Mouse (Mus musculus): Measurements from ENCODE around the gene Dab1. TPM values are rescaled to one million over a fixed set of nuclear protein-coding genes. Genes with fewer than 3 reads are reported as not detected.

The Dab1 gene
- polyA plus RNA-seq, 1 experiment, result 1.5 TPM

DNA sequence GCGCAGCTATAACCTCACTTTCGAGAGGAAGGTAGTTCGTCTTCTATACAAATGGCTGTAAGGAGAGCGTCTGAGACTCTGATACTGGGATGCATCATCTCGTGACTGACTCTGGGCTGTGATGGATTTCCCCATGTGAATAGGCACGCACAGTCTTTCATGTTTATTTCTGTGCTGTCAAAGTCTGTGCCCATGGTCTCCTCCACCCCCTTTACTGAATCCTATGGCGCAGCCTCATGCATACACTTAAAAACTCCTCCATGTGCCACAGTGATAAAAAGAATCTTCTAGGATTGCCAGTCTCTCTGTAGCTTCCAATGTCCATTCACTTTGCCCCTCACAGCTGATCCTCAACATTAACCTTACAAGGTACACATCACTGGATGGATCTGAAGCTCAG is 1009.5 kb downstream of the Dab1 start:
- 88% methylated on average over 7 of the region's 7 CpGs for WGBS

DNA sequence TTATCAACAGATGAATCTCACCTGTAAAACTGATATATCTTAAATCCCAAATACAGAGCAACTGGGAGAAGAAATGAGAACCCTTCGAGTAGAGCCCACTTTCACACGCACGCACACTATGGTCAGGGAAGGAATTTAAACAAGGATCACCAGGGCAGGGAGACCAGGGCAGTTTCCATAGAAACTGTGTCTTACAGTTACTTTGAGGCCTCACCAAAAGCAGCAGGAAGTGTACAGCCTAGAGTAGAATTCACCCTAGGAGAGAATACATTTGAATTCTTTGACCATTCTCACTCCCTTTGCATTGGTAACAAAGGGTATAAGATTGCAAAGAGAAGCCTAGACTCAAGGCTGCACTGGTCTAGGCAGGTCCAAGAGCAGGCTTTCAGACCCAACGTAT is 1017.9 kb downstream of the Dab1 start:
- WGBS, result 87% methylated on average over 4 of the region's 4 CpGs
- TF ChIP-seq CTCF (IDR thresholded peaks at IDR 0.05; ENCODE audit: control insufficient read depth, insufficient read depth, low read length) (no peak), POLR2A (IDR thresholded peaks at IDR 0.05; ENCODE audit: borderline replicate concordance, control insufficient read depth, low read depth, low read length) (no peak)
- no peaks in the 10 kb centered on the region for H3K4me1 ChIP-seq (ENCODE audit: control insufficient read depth, insufficient read depth, low read length)

More for the DNA sequence above, 1009.5 kb downstream of the Dab1 start:
- no peak overlapping the region for H3K27ac ChIP-seq (ENCODE audit: control insufficient read depth, insufficient read depth, low read depth, low read length, poor library complexity)
- TF ChIP-seq POLR2A (IDR thresholded peaks at IDR 0.05; ENCODE audit: borderline replicate concordance, control insufficient read depth, low read depth, low read length), result no peak
- TF ChIP-seq CTCF (IDR thresholded peaks at IDR 0.05; ENCODE audit: control insufficient read depth, insufficient read depth, low read length), result no peak
- H3K4me3 ChIP-seq (replicated peaks; ENCODE audit: control insufficient read depth, low read depth, low read length), result no peak overlapping the region
- no peaks in the 10 kb centered on the region for H3K4me1 ChIP-seq (ENCODE audit: control insufficient read depth, insufficient read depth, low read length)

DNA sequence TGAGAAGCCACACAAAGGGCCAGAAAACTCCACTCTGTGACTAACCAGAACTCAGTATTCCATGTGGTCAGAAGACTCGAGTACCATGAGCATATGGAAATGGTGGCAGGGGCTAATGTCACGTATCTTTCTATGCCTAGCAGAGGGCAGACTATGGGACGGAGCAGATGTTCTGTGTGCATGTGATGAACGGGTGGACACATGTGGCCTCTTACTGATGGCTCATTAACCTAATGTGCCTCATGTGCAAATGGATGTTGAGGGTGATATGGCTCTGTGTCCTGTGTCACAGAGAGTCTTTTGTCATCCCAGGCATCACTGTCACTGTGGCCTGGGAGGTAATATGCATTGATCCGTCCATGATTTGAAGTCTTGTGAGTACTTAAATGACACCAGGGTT is 1021.5 kb downstream of the Dab1 start:
- 86% methylated on average over 5 of the region's 5 CpGs for WGBS
- no peaks in the 10 kb centered on the region for H3K4me1 ChIP-seq (ENCODE audit: control insufficient read depth, insufficient read depth, low read length)
- TF ChIP-seq CTCF (IDR thresholded peaks at IDR 0.05; ENCODE audit: control insufficient read depth, insufficient read depth, low read length) (no peak), POLR2A (IDR thresholded peaks at IDR 0.05; ENCODE audit: borderline replicate concordance, control insufficient read depth, low read depth, low read length) (no peak)

More for the DNA sequence above, 1017.9 kb downstream of the Dab1 start:
- Histone ChIP-seq H3K27ac (ENCODE audit: control insufficient read depth, insufficient read depth, low read depth, low read length, poor library complexity) (no peak overlapping the region), H3K4me3 (replicated peaks; ENCODE audit: control insufficient read depth, low read depth, low read length) (no peak overlapping the region)

GRCm38 (mm10) chr4:104642761-104643469 is 1023.8 kb downstream of the Dab1 start:
- WGBS, result 82% methylated on average over 8 of the region's 8 CpGs
- Histone ChIP-seq H3K4me3 (replicated peaks; ENCODE audit: control insufficient read depth, low read depth, low read length) (no peak overlapping the region), H3K4me1 (ENCODE audit: control insufficient read depth, insufficient read depth, low read length) (no peaks in the 10 kb centered on the region), H3K27ac (ENCODE audit: control insufficient read depth, insufficient read depth, low read depth, low read length, poor library complexity) (no peak overlapping the region)
- TF ChIP-seq CTCF (IDR thresholded peaks at IDR 0.05; ENCODE audit: control insufficient read depth, insufficient read depth, low read length) (no peak), POLR2A (IDR thresholded peaks at IDR 0.05; ENCODE audit: borderline replicate concordance, control insufficient read depth, low read depth, low read length) (no peak)

More for the DNA sequence above, 1021.5 kb downstream of the Dab1 start:
- Histone ChIP-seq H3K4me3 (replicated peaks; ENCODE audit: control insufficient read depth, low read depth, low read length) (no peak overlapping the region), H3K27ac (ENCODE audit: control insufficient read depth, insufficient read depth, low read depth, low read length, poor library complexity) (no peak overlapping the region)

DNA sequence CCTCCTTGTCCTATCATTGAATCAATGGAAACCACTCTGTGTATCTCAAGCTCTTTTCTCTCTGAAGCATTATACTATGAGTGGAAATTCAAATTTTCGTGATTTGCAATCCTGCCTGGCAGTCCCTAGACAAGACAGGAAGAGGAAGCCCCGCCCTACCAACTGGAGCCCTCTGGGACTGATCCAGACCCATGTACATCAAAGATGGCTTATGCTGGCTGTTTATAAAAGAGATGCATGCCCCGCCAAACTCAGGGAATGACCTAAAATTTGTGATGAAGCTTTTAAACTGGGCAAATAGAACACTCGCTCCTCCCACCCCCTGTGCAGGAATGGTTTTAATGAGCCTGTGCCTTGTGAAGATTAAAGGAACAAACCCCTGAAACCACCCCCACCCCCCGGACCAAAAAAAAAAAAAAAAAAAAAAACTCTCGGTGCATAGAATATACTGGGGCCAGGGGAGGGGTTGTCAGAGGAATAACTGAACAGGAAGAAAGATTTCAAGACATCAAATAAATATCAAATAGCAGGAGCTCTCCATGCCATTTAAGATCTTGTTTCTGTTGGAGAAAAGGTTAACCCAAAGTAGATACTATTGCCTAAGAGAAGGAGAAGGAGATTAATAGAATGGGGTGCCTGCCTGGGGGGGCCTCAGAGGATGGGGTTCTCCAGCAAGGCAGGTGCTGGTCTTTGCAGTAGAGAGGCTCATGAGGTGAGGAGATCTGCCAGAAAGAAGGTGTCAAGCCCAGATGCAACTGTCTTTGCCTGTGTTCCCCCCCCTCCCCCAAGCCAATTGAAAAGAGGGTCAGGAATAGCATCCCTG is 1024.6 kb downstream of the Dab1 start:
- no peak overlapping the region for H3K4me3 ChIP-seq (replicated peaks; ENCODE audit: control insufficient read depth, low read depth, low read length)
- 59% methylated on average over 6 of the region's 6 CpGs for WGBS

DNA sequence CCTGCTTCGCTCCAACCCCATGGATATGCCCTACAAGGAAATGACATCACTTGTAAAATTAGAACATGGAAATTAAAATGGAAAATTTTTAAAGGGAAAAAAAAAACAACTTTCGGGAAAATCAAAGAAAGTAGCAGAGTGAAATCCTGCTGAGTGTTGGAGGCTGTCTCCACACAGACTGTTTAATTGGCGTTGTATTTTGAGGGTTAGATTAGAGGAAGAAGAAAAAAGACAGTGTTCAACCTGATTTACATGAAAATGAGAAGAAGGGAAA is 1025.1 kb downstream of the Dab1 start:
- Histone ChIP-seq H3K4me3 (replicated peaks; ENCODE audit: control insufficient read depth, low read depth, low read length) (no peak overlapping the region), H3K4me1 (ENCODE audit: control insufficient read depth, insufficient read depth, low read length) (no peaks in the 10 kb centered on the region), H3K27ac (ENCODE audit: control insufficient read depth, insufficient read depth, low read depth, low read length, poor library complexity) (no peak overlapping the region)
- 78% methylated on average over 3 of the region's 3 CpGs for WGBS
- no peak for TF ChIP-seq CTCF (IDR thresholded peaks at IDR 0.05; ENCODE audit: control insufficient read depth, insufficient read depth, low read length)

More for the DNA sequence above, 1024.6 kb downstream of the Dab1 start:
- no peak for TF ChIP-seq CTCF (IDR thresholded peaks at IDR 0.05; ENCODE audit: control insufficient read depth, insufficient read depth, low read length)
- no peak overlapping the region for H3K27ac ChIP-seq (ENCODE audit: control insufficient read depth, insufficient read depth, low read depth, low read length, poor library complexity)
- no peaks in the 10 kb centered on the region for H3K4me1 ChIP-seq (ENCODE audit: control insufficient read depth, insufficient read depth, low read length)

- Histone ChIP-seq H3K27ac (ENCODE audit: control insufficient read depth, insufficient read depth, low read depth, low read length, poor library complexity) (no peak overlapping the region), H3K4me1 (ENCODE audit: control insufficient read depth, insufficient read depth, low read length) (no peaks in the 10 kb centered on the region), H3K4me3 (replicated peaks; ENCODE audit: control insufficient read depth, low read depth, low read length) (no peak overlapping the region)
- TF ChIP-seq CTCF (IDR thresholded peaks at IDR 0.05; ENCODE audit: control insufficient read depth, insufficient read depth, low read length) (no peak), POLR2A (IDR thresholded peaks at IDR 0.05; ENCODE audit: borderline replicate concordance, control insufficient read depth, low read depth, low read length) (no peak)
- 86% methylated on average over 4 of the region's 4 CpGs for WGBS
These were observed 1025.7 kb downstream of the Dab1 start for GRCm38 (mm10) chr4:104644862-104645261.

GRCm38 (mm10) chr4:104651761-104652160 is 1032.6 kb downstream of the Dab1 start:
- TF ChIP-seq CTCF (IDR thresholded peaks at IDR 0.05; ENCODE audit: control insufficient read depth, insufficient read depth, low read length), result no peak
- no peak for TF ChIP-seq POLR2A (IDR thresholded peaks at IDR 0.05; ENCODE audit: borderline replicate concordance, control insufficient read depth, low read depth, low read length)

More at GRCm38 (mm10) chr4:104651761-104652160, 1032.6 kb downstream of the Dab1 start:
- Histone ChIP-seq H3K4me3 (replicated peaks; ENCODE audit: control insufficient read depth, low read depth, low read length) (no peak overlapping the region), H3K27ac (ENCODE audit: control insufficient read depth, insufficient read depth, low read depth, low read length, poor library complexity) (no peak overlapping the region), H3K4me1 (ENCODE audit: control insufficient read depth, insufficient read depth, low read length) (no peaks in the 10 kb centered on the region)
- 75% methylated on average over 6 of the region's 6 CpGs for WGBS
